Mouse (Mus musculus) layer of hippocampus, adult 18-20 months (tissue): ENCODE measurements around the gene Map2. TPM values are rescaled to one million over a fixed set of nuclear protein-coding genes. Genes with fewer than 3 reads are reported as not detected.

Experiments
- DNase-seq, 2 experiments: peaks; one replicate each; pipeline ENCODE4 v3.0.0; 2022; ENCODE audit warnings: low spot score in 2 of 2
- total RNA-seq, 2 experiments: library from RNA; stranded (reverse); gene quantifications; 2 replicates each; pipeline ENCODE4 v1.2.3; 2021

The Map2 gene
- total RNA-seq, 2 experiments from 2014 or later, result 1,025 to 1,047 TPM

DNA sequence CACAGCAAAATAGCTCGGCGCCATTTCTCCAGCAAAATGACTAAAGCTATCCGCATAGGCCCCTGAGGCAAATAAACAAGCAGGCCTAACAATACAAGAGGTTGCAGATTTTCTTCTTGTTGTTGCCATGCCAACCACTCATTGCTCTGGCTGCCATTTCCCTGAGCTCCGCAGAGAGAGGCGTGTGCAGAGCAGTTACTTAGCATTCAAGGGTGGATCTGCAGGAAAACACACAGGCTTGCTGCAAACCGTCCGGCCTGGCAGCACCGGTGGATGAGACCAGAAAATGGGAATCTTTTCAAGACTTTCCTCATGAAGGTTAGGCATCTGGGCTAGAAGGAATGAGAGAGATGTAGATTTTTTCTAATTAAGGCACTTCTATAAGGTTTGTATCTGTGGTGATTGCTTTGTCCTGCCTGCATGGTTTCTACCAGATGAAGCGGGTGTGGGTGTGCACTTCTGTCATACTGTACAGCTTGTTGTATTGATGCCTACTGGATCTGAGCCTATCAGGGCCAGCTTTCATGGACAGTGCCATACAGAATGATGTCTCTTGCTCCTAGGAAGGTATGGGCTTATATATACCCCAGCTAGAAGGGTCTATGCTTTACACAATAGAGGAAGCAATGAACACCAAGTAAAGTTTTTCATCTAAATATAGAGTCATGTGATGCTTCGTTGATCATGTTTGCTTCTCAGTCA, 211.8 kb downstream of the Map2 start:
- DNase-seq, result peak; percentile 69 to 85

DNA sequence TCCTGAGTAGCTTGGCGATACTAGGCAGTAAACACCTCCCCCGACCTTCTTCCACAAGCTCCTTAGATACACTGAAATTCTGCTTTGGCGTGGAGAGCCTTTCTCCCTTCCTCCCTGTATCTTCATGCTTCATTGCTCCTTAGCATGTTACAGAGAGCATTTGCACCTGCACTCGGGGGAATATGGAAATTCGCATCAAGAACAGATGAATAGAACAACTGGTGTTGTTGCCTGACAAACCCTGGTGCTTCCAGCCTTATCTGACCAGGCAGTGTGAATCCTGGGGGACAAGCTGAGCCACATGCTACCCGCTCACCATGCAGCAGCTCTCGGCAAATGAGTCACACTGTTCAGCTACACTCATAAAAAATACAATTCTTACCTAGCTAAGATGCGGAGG, 213.5 kb downstream of the Map2 start:
- DNase-seq, result peak in 1 of 2 experiments; percentile 60

- no peak for DNase-seq
Observed at GRCm38 (mm10) chr1:66394944-66395637, 220.0 kb downstream of the Map2 start.

DNA sequence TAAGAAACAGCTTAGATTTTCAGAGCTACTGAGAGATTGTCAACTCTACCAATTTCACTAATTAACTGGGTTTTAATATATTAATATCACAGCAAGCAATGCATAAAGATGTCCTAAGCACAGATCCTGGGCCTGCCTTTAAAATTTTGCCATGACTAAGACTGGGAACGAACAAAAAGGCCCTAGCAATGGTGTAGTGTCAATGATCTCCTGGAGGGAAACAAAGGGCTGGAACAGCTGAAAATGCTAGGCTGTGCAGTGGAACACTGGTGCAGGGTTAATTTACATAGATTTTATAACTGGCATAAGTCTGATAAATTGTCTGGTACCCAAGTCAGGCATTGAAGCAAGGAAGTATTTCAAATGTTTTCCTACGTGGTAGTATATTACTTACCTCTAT, 220.8 kb downstream of the Map2 start:
- DNase-seq, result no peak

GRCm38 (mm10) chr1:66401902-66402301, 226.8 kb downstream of the Map2 start:
- no peak for DNase-seq

DNA sequence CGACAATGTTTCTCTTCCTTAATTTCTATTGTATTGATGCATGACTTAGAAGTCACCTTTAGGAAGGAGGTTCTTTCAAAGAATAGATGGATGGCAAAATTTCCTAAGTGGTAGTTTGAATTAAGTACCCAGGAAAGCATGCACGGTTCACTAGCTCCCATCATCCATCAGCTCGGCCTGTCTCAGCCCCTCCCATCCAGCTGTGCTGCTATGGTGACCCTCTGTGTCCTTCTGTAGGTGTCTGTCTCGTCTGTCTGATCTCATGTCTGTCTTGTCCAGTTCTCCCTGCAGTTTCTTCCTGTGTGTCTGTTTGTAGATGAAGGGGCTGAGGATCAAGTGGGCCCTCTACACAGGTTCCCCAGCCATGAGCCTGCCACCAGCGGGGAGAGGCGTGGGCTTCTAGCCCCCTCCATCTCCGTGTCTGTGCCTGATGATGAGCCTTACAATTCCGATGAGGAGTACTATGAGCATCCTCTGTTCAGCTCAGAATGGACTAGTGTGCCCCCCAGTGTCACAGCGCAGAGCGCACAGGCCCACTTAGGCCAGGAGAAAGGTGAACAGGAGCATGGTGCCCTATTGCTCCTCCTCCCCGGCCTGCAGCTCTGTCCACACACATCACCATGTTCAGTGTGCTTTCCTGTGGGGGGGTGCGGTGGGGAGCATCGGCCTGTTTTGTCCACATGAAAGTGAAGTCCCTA, 232.3 kb downstream of the Map2 start:
- no peak for DNase-seq

GRCm38 (mm10) chr1:66418360-66418759, 243.3 kb downstream of the Map2 start:
- no peak for DNase-seq

DNA sequence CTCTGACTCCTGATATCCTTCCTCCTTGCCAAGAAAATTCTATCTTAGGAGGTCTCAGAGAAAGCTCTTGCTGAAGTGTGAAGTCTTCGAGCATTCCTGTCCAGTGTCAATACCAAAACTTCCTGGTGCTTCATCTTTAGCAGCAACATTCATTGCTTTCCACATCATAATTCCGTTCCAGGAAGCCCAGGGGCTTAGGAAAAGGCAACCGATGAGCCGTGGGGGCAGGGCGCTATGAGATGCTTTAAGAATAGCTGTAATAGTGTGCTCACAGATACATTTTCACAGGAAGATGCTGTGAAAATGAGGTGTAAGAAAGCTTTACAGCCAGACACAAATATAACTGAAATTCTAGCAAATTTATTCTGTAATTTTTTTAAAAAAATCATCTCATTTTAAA, 251.0 kb downstream of the Map2 start:
- DNase-seq, result no peak

DNA sequence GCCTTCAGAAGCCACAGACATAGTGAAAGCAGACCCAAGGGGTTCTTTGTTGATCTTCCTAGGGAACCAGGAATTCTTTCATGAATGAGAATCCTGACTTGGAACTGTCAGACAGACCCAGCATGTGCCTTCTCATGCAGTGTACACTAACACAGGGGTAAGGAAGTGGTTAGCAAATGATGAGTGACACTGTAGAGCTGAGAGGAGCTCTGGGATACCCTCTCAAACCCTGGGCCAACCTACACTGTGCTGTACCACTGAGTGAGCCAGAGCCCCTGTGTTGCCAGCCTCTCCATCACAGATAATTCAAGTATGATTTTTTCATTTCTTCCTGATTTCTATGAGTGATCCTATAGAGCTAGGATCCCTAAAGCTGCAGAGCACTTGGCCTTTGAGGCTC, 255.9 kb downstream of the Map2 start:
- no peak for DNase-seq

DNA sequence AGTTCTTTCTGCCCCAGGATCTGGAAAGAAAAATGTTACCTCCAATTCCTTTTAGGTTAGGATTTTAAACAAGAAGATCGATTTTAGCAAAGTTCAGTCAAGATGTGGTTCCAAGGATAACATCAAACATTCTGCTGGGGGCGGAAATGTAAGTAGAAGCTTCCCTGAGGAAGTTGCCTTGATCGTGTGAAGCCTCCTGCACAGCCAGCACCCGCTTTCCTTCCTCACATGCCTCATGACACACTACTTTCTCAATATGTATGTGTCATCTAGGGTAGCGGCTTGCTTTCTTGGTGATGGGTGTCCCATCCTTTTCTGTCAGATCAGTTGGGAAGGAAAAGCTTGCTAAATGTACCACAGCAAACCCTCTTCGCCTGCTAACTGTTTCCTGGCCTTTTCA, 256.4 kb downstream of the Map2 start:
- no peak for DNase-seq

GRCm38 (mm10) chr1:66438069-66438468, 263.0 kb downstream of the Map2 start:
- DNase-seq, result no peak

GRCm38 (mm10) chr1:66442922-66443321, 267.8 kb downstream of the Map2 start:
- no peak for DNase-seq

GRCm38 (mm10) chr1:66449471-66449870, 274.4 kb downstream of the Map2 start:
- no peak for DNase-seq

DNA sequence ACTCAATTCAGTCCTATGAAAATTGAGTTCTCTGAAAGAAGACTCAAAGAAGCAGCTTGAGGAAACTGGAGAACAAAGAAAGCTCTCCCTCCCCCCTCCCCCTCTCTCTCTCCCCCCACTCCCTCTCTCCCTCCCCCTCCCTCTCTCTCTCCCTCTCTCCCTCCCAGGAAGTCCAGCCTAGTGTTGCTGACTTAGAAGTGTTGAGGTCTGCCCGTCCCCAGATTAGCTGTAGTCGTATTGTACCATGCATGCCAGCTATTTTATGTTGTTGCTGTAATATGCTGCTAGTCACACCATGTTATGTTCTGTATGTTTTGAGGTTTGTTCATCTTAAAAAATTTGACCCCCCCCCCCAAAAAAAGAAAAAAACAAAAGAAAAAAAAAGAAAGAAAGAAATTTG, 281.5 kb downstream of the Map2 start:
- DNase-seq, result no peak

DNA sequence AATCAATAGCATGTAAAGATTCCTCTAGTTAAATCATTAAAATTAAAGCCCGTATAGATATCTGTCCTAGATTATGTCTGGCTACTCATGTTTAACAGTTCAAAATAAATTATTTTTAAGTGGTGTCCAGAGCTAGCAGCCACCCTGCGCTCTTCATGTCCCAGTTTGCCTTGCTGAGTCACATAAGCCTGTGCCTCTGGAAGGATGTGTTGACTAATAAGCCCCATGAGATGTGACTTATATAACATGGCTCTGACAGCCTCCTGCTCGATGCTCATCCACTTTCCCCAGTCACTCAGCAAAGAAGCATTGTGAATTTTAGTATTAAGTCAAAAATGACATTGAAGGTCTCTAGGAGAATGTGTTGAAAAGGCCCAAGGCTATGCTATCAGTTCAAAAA, 282.7 kb downstream of the Map2 start:
- no peak for DNase-seq

GRCm38 (mm10) chr1:66459394-66459793, 284.3 kb downstream of the Map2 start:
- no peak for DNase-seq

GRCm38 (mm10) chr1:66460850-66461249, 285.8 kb downstream of the Map2 start:
- no peak for DNase-seq

DNA sequence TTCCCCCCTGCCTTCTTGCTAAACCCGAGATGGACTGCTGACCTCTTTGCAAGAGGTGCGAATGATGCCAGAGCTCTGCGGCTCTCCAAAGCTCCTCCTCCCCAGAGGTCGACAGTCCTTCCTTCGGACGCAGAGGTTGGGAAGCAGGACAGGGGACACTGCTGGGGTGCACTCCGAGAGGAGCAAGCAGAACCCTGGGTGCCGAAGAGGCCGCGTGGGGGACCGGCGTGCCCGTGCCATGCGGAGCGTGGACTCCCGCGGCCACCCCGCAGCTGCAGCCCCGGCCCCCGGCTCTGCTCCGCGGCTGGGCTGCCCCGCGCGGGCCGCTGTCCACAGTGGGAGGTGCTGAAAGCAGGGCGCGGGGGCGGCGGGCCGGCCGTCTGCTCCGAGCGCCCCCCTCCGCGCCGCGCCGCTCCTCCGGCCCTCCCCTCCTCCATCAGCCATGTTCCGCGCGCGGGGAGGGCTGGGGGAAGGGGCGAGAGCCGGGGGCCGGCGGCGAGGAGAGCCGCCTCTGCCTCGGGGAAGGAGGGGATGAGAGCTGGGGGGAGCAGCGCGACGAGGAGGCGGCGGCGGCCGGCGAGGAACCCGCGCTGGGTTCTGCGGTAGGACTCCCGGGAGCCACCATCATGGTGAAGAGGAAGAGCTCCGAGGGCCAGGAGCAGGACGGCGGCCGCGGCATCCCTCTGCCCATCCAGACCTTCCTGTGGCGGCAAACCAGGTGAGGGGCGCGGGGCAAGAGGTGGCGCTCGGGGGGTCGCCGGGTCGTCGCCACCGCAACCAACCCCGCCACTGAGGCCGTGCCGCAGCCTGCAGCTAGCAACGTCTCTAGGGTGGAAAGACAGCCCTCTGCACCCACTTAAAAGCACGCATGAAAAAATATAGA, 293.0 kb downstream of the Map2 start, which contains the start of gene Unc80:
Unc80 (plus strand) TSS at position 547 of the 883 bp plus-strand sequence.
- peak; percentile 49 to 61 for DNase-seq

GRCm38 (mm10) chr1:66468704-66469020, 293.6 kb downstream of the Map2 start:
- peak in 1 of 2 experiments; percentile 53 for DNase-seq

DNA sequence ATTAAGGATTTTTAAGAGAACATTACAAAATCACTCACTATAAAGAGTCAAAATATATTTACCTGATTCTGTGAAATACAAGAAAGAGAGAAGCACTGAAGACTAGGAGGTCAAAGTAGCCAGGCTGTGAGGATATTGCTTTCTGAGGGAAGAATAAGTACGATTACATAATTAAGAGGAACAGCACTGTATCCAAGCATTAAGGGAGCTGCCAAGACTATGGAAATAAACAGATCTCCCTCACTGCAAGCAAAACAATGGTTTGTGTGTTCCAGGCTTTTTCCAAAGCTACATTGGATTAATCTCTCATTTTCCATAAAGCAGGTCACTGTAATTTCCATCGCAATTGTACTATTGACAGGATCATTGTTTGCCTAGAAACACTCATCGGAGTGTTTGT, 307.7 kb downstream of the Map2 start:
- peak in 1 of 2 experiments; percentile 33 for DNase-seq
